Mouse (Mus musculus) spleen, adult 18-20 months (tissue): ENCODE results near the gene Aanat.
A peak's percentile ranks its signal among the peaks of the same experiment; 100 is the strongest.
"Not testable (repeated sequence)": the region's sequence is repeated elsewhere in the genome, so short reads cannot be mapped to it uniquely, and the experiment has no call there.

ENCODE experiments used
- DNase-seq, 2 experiments: peaks; one replicate each; pipeline ENCODE4 v3.0.0; 2022; ENCODE audit warnings: mixed read lengths in 2 of 2

Gene Aanat

GRCm38 (mm10) chr11:116630171-116630965 lies 44.1 kb downstream of the Aanat start:
- no peak for DNase-seq

- DNase-seq: no peak
Observed at GRCm38 (mm10) chr11:116632962-116633361, 46.7 kb downstream of the Aanat start.

GRCm38 (mm10) chr11:116636607-116637006 lies 50.4 kb downstream of the Aanat start:
- not testable (repeated sequence) for DNase-seq

- no peak for DNase-seq
Observed at GRCm38 (mm10) chr11:116641168-116641567, 54.9 kb downstream of the Aanat start.

GRCm38 (mm10) chr11:116641731-116642130 lies 55.5 kb downstream of the Aanat start:
- DNase-seq: no peak

- DNase-seq: peak; percentile 64 to 85
Observed at GRCm38 (mm10) chr11:116642681-116643578, 56.7 kb downstream of the Aanat start.

GRCm38 (mm10) chr11:116643579-116644224 lies 57.5 kb downstream of the Aanat start:
- no peak for DNase-seq

- DNase-seq: no peak
Observed at GRCm38 (mm10) chr11:116644225-116645112, 58.2 kb downstream of the Aanat start.

- no peak for DNase-seq
Observed at GRCm38 (mm10) chr11:116645446-116646110, 59.3 kb downstream of the Aanat start.

- DNase-seq: no peak
Observed at GRCm38 (mm10) chr11:116646136-116646535, 59.9 kb downstream of the Aanat start.

- no peak for DNase-seq
Observed at GRCm38 (mm10) chr11:116646771-116647170, 60.5 kb downstream of the Aanat start.
